Mouse (Mus musculus): ENCODE measurements around the gene Rpia. TPM values are rescaled to one million over a fixed set of nuclear protein-coding genes. Genes with fewer than 3 reads are reported as not detected.

Gene Rpia
- polyA plus RNA-seq, 1 experiment from 2014 or later = 2.8 TPM

DNA sequence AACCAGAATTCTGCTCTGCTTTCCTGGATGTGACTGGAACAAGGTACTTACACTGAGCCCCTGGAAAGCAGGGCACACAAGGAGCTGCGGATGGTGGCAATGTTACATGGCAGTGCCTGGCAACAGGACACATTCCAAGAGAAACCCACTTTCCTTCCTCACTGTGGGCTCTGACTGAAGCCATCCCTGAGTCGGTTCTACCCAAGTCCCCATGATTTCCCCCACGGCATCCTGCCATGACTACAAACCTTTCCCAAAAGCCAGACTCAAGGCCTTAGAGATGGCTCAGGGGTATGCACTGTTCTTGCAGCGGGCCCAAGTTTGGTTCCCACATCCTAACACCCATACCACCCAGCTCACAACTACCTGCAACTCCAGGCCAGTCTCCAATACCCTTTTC is 28.2 kb downstream of the Rpia start:
- peaks cover 35% of the 10 kb centered on the region for H3K36me3 ChIP-seq (replicated peaks)
- WGBS = 92% methylated on average over 4 of the region's 4 CpGs
- DNase-seq (ENCODE audit: extremely low spot score, low spot score) = no peak

GRCm38 (mm10) chr6:70762659-70763058 is 29.4 kb downstream of the Rpia start:
- H3K36me3 ChIP-seq (replicated peaks) = peaks cover 23% of the 10 kb centered on the region
- no peaks in the 10 kb centered on the region; the same call in 1 of the 2 replicates for H3K9me3 ChIP-seq
- 91% methylated on average over 6 of the region's 6 CpGs for WGBS
- no peak overlapping the region for H3K4me3 ChIP-seq
- no peaks in the 10 kb centered on the region for H3K4me1 ChIP-seq
- H3K27ac ChIP-seq = no peak overlapping the region
- H3K27me3 ChIP-seq (ENCODE audit: poor library complexity, severe bottlenecking) = no peaks in the 10 kb centered on the region
- no peak for DNase-seq (ENCODE audit: extremely low spot score, low spot score)

More for the DNA sequence above, 28.2 kb downstream of the Rpia start:
- Histone ChIP-seq H3K9me3 (no peaks in the 10 kb centered on the region; the same call in 1 of the 2 replicates), H3K4me1 (no peaks in the 10 kb centered on the region), H3K27ac (no peak overlapping the region), H3K4me3 (no peak overlapping the region), H3K27me3 (ENCODE audit: poor library complexity, severe bottlenecking) (no peaks in the 10 kb centered on the region)

DNA sequence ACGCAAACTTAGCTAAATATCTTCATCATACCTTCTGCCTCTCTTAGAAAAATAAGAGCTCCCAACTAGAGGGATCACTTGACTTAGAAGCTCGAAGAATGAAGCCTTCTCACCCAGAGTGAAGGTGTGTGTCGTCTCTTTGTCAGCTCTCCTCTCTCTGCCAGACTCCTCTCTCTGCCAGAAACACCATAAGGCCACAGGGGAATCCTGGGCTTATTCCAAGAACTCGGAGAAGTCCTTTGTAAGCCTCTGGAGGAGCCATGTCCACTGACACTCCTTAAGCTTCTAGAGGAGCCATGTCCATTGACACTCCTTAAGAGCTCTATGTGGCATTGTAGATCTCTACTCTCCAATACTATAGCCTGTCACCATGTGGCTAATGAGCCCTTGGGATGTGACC is 31.1 kb downstream of the Rpia start:
- peaks cover 9% of the 10 kb centered on the region for H3K36me3 ChIP-seq (replicated peaks)
- WGBS = 90% methylated on average over 4 of the region's 4 CpGs
- no peak for DNase-seq (ENCODE audit: extremely low spot score, low spot score)
- no peak overlapping the region for H3K4me3 ChIP-seq
- no peaks in the 10 kb centered on the region for H3K27me3 ChIP-seq (ENCODE audit: poor library complexity, severe bottlenecking)
- no peak overlapping the region for H3K27ac ChIP-seq
- H3K4me1 ChIP-seq = no peaks in the 10 kb centered on the region
- no peaks in the 10 kb centered on the region; the same call in 1 of the 2 replicates for H3K9me3 ChIP-seq

- Histone ChIP-seq H3K36me3 (replicated peaks) (no peaks in the 10 kb centered on the region), H3K4me3 (no peak overlapping the region), H3K4me1 (peaks cover under 1% of the 10 kb centered on the region; the same call in 1 of the 2 replicates), H3K27ac (no peak overlapping the region), H3K27me3 (ENCODE audit: poor library complexity, severe bottlenecking) (no peaks in the 10 kb centered on the region), H3K9me3 (no peaks in the 10 kb centered on the region)
- DNase-seq (ENCODE audit: extremely low spot score, low spot score) = no peak
- WGBS = 89% methylated on average over 10 of the region's 10 CpGs
Measured at GRCm38 (mm10) chr6:70754833-70755232, 37.2 kb downstream of the Rpia start.

DNA sequence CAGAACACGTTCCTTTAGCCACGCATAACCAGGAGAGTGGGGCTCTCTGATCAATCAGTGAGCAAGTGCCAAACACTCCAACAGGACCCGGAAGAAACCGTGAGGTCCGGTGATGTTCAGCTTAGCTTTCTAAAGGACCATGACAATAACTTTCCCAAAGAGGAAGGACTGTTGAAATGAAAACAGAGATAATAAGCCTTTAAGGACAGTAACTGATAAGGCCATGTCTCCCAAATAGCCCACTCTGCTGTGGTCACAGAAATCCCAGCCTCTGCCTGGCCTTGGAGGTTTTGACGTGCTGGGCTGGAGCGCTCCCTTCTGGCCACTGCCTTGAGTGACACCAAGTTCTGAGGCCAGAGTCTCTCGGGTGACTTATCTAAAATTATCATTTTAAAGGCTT is 39.7 kb downstream of the Rpia start:
- Histone ChIP-seq H3K27me3 (ENCODE audit: poor library complexity, severe bottlenecking) (no peaks in the 10 kb centered on the region), H3K4me3 (no peak overlapping the region), H3K9me3 (no peaks in the 10 kb centered on the region), H3K36me3 (replicated peaks) (no peaks in the 10 kb centered on the region), H3K27ac (no peak overlapping the region), H3K4me1 (peaks cover 4% of the 10 kb centered on the region)
- peak; percentile 32 for DNase-seq (ENCODE audit: extremely low spot score, low spot score)
- WGBS = 61% methylated on average over 8 of the region's 8 CpGs

DNA sequence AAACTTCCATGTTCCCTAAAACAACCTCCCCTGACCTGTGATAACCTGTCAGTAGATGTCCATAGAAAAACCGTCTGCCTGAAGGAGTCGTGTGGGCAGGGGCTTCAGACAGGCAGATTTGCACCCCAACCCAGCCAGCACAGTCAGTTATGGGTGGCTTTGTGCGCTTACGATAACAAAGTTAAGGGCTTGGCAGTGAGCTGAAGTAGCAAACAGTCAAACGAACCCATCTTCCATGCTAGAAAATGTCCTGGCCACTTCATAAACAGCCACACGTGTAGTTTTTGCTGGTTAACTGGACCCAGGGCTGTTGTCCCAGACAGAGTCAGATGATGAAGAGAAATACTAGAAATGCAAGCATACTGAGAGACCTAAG is 40.1 kb downstream of the Rpia start:
- no peaks in the 10 kb centered on the region for H3K36me3 ChIP-seq (replicated peaks)
- H3K27me3 ChIP-seq (ENCODE audit: poor library complexity, severe bottlenecking) = no peaks in the 10 kb centered on the region
- whole genome bisulfite sequencing = 75% methylated on average over 6 of the region's 6 CpGs
- H3K9me3 ChIP-seq = no peaks in the 10 kb centered on the region
- peaks cover 4% of the 10 kb centered on the region for H3K4me1 ChIP-seq
- H3K4me3 ChIP-seq = no peak overlapping the region
- no peak for DNase-seq (ENCODE audit: extremely low spot score, low spot score)
- H3K27ac ChIP-seq = no peak overlapping the region

GRCm38 (mm10) chr6:70751251-70751897 is 40.7 kb downstream of the Rpia start:
- no peaks in the 10 kb centered on the region for H3K9me3 ChIP-seq
- peaks cover 4% of the 10 kb centered on the region for H3K4me1 ChIP-seq
- no peak for DNase-seq (ENCODE audit: extremely low spot score, low spot score)
- H3K27ac ChIP-seq = no peak overlapping the region
- H3K27me3 ChIP-seq (ENCODE audit: poor library complexity, severe bottlenecking) = no peaks in the 10 kb centered on the region
- H3K36me3 ChIP-seq (replicated peaks) = no peaks in the 10 kb centered on the region
- no peak overlapping the region for H3K4me3 ChIP-seq
- 74% methylated on average over 8 of the region's 8 CpGs for whole genome bisulfite sequencing

GRCm38 (mm10) chr6:70749750-70750149 is 42.3 kb downstream of the Rpia start:
- H3K27ac ChIP-seq = no peak overlapping the region
- no peak overlapping the region for H3K4me3 ChIP-seq
- H3K27me3 ChIP-seq (ENCODE audit: poor library complexity, severe bottlenecking) = no peaks in the 10 kb centered on the region
- H3K9me3 ChIP-seq = no peaks in the 10 kb centered on the region
- DNase-seq (ENCODE audit: extremely low spot score, low spot score) = no peak
- WGBS = 38% methylated on average over 1 of the region's 1 CpGs
- H3K4me1 ChIP-seq = peaks cover 4% of the 10 kb centered on the region
- no peaks in the 10 kb centered on the region for H3K36me3 ChIP-seq (replicated peaks)

DNA sequence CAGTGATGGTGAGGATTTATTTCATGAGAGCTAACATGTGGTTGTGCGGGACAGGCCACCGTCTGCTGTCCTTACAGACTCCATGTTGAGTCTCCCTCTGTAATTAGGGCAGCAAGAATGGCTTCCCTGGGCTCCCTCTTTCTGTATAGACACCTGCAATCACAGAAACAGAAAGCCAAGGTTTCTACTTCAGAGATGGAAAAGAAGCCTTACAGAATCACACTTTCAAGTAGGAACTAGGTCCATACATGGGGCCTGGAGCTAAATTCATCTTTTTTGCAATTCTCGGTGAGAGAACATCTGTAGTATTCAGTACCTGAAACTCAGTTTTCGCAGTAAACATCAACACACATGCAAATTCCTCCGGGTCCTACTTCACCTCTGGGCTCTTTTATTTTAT is 44.3 kb downstream of the Rpia start:
- Histone ChIP-seq H3K27ac (no peak overlapping the region), H3K4me1 (peaks cover 4% of the 10 kb centered on the region), H3K27me3 (ENCODE audit: poor library complexity, severe bottlenecking) (no peaks in the 10 kb centered on the region), H3K4me3 (no peak overlapping the region), H3K36me3 (replicated peaks) (no peaks in the 10 kb centered on the region), H3K9me3 (no peaks in the 10 kb centered on the region)
- 96% methylated on average over 5 of the region's 5 CpGs for WGBS
- no peak for DNase-seq (ENCODE audit: extremely low spot score, low spot score)

- WGBS = 81% methylated on average over 5 of the region's 5 CpGs
- Histone ChIP-seq H3K4me3 (no peak overlapping the region), H3K9me3 (no peaks in the 10 kb centered on the region), H3K4me1 (no peaks in the 10 kb centered on the region), H3K27me3 (ENCODE audit: poor library complexity, severe bottlenecking) (no peaks in the 10 kb centered on the region), H3K36me3 (replicated peaks) (no peaks in the 10 kb centered on the region), H3K27ac (no peak overlapping the region)
- DNase-seq (ENCODE audit: extremely low spot score, low spot score) = no peak
Measured at GRCm38 (mm10) chr6:70743902-70744301, 48.1 kb downstream of the Rpia start.

GRCm38 (mm10) chr6:70742833-70743232 is 49.2 kb downstream of the Rpia start:
- no peak overlapping the region for H3K4me3 ChIP-seq
- no peak for DNase-seq (ENCODE audit: extremely low spot score, low spot score)
- H3K36me3 ChIP-seq (replicated peaks) = no peaks in the 10 kb centered on the region
- H3K9me3 ChIP-seq = no peaks in the 10 kb centered on the region
- H3K27ac ChIP-seq = no peak overlapping the region
- 93% methylated on average over 4 of the region's 4 CpGs for WGBS
- no peaks in the 10 kb centered on the region for H3K4me1 ChIP-seq
- no peaks in the 10 kb centered on the region for H3K27me3 ChIP-seq (ENCODE audit: poor library complexity, severe bottlenecking)

- no peaks in the 10 kb centered on the region for H3K4me1 ChIP-seq
Measured at GRCm38 (mm10) chr6:70740535-70740934, 51.5 kb downstream of the Rpia start.

DNA sequence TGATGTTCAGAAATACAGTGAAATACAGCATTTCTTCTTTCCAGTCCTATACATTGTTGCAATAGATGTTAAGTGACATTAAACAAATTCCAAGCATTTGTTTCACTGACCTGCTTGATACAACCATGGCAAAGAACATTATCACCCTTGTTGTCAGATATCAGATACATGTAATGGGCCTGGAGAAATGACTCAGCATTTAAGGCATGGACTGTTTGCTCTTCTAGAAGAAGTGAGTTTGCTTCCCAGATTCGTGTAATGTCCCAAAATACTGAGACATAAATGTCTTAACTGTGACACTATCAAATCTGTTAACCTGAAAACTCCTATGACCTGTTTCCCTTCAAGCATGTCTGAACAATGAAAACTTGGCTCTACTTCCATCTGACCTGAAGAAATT is 52.6 kb downstream of the Rpia start:
- no peaks in the 10 kb centered on the region for H3K4me1 ChIP-seq
- 73% methylated on average over 1 of the region's 1 CpGs for WGBS

More at GRCm38 (mm10) chr6:70740535-70740934, 51.5 kb downstream of the Rpia start:
- Histone ChIP-seq H3K27me3 (ENCODE audit: poor library complexity, severe bottlenecking) (no peaks in the 10 kb centered on the region), H3K9me3 (no peaks in the 10 kb centered on the region), H3K27ac (no peak overlapping the region), H3K36me3 (replicated peaks) (no peaks in the 10 kb centered on the region), H3K4me3 (no peak overlapping the region)
- no peak for DNase-seq (ENCODE audit: extremely low spot score, low spot score)

GRCm38 (mm10) chr6:70735528-70735927 is 56.5 kb downstream of the Rpia start:
- no peaks in the 10 kb centered on the region for H3K27me3 ChIP-seq (ENCODE audit: poor library complexity, severe bottlenecking)
- DNase-seq (ENCODE audit: extremely low spot score, low spot score) = no peak
- no peak overlapping the region for H3K27ac ChIP-seq
- no peak overlapping the region for H3K4me3 ChIP-seq
- 89% methylated on average over 2 of the region's 2 CpGs for WGBS
- no peaks in the 10 kb centered on the region for H3K36me3 ChIP-seq (replicated peaks)
- H3K4me1 ChIP-seq = no peaks in the 10 kb centered on the region
- H3K9me3 ChIP-seq = no peaks in the 10 kb centered on the region

More for the DNA sequence above, 52.6 kb downstream of the Rpia start:
- H3K4me3 ChIP-seq = no peak overlapping the region
- DNase-seq (ENCODE audit: extremely low spot score, low spot score) = no peak
- H3K27me3 ChIP-seq (ENCODE audit: poor library complexity, severe bottlenecking) = no peaks in the 10 kb centered on the region
- no peak overlapping the region for H3K27ac ChIP-seq
- H3K36me3 ChIP-seq (replicated peaks) = no peaks in the 10 kb centered on the region
- H3K9me3 ChIP-seq = no peaks in the 10 kb centered on the region

Measured in forebrain, embryonic 10.5 days (tissue).